Mouse (Mus musculus): ENCODE data around the gene Dpp3.
A peak's percentile ranks its signal among the peaks of the same experiment; 100 is the strongest.
"Not testable (repeated sequence)": the region's sequence is repeated elsewhere in the genome, so short reads cannot be mapped to it uniquely, and the experiment has no call there.

Dpp3 gene

GRCm38 (mm10) chr19:4927904-4928531 is at the start of gene Dpp3:
Dpp3 (minus strand) TSS chr19:4928287.
- peak; percentile 99 for DNase-seq (ENCODE audit: low read depth, low spot score)

GRCm38 (mm10) chr19:4968236-4968635 is 40.1 kb upstream of the Dpp3 start:
- DNase-seq (ENCODE audit: low read depth, low spot score): peak; percentile 77

- DNase-seq (ENCODE audit: low read depth, low spot score): peak; percentile 96
These were observed 34.0 kb upstream of the Dpp3 start, which contains the start of gene Mrpl11 for GRCm38 (mm10) chr19:4961928-4962601. Mrpl11 (plus strand) TSS chr19:4962147.

GRCm38 (mm10) chr19:4948641-4949040 is 20.6 kb upstream of the Dpp3 start:
- DNase-seq (ENCODE audit: low read depth, low spot score): not testable (repeated sequence)

GRCm38 (mm10) chr19:4945540-4945939 is 17.5 kb upstream of the Dpp3 start:
- DNase-seq (ENCODE audit: low read depth, low spot score): peak; percentile 68

GRCm38 (mm10) chr19:4943253-4943588 is 15.1 kb upstream of the Dpp3 start:
- DNase-seq (ENCODE audit: low read depth, low spot score): no peak

- peak; percentile 90 for DNase-seq (ENCODE audit: low read depth, low spot score)
These were observed 14.6 kb upstream of the Dpp3 start, which contains the start of gene Peli3 for GRCm38 (mm10) chr19:4942551-4943252. Peli3 (minus strand) TSS chr19:4943127.

GRCm38 (mm10) chr19:4937444-4938310 is 9.6 kb upstream of the Dpp3 start:
- peak; percentile 31 for DNase-seq (ENCODE audit: low read depth, low spot score)

GRCm38 (mm10) chr19:4936896-4937295 is 8.8 kb upstream of the Dpp3 start:
- DNase-seq (ENCODE audit: low read depth, low spot score): no peak

GRCm38 (mm10) chr19:4928781-4929180 is 694 bp upstream of the Dpp3 start:
- no peak for DNase-seq (ENCODE audit: low read depth, low spot score)

GRCm38 (mm10) chr19:4925121-4925860 is 2.8 kb downstream of the Dpp3 start:
- DNase-seq (ENCODE audit: low read depth, low spot score): peak; percentile 88

- no peak for DNase-seq (ENCODE audit: low read depth, low spot score)
These were observed 8.4 kb downstream of the Dpp3 start for GRCm38 (mm10) chr19:4919652-4920051.

- DNase-seq (ENCODE audit: low read depth, low spot score): no peak
These were observed 11.3 kb downstream of the Dpp3 start for GRCm38 (mm10) chr19:4916827-4917226.

GRCm38 (mm10) chr19:4915924-4916603 is 12.0 kb downstream of the Dpp3 start:
- DNase-seq (ENCODE audit: low read depth, low spot score): no peak

- no peak for DNase-seq (ENCODE audit: low read depth, low spot score)
These were observed 18.7 kb downstream of the Dpp3 start for GRCm38 (mm10) chr19:4909376-4909775.

GRCm38 (mm10) chr19:4908107-4908506 is 20.0 kb downstream of the Dpp3 start:
- peak; percentile 85 for DNase-seq (ENCODE audit: low read depth, low spot score)

- DNase-seq (ENCODE audit: low read depth, low spot score): peak; percentile 88
These were observed 21.9 kb downstream of the Dpp3 start, which contains the start of gene Bbs1 for GRCm38 (mm10) chr19:4905979-4906794. Bbs1 (minus strand) TSS chr19:4906628.

GRCm38 (mm10) chr19:4899888-4900287 is 28.2 kb downstream of the Dpp3 start:
- no peak for DNase-seq (ENCODE audit: low read depth, low spot score)

- no peak for DNase-seq (ENCODE audit: low read depth, low spot score)
These were observed 29.1 kb downstream of the Dpp3 start for GRCm38 (mm10) chr19:4898972-4899371.

Measured in ZHBTc4 (cell line).